Mouse (Mus musculus) Patski (cell line): ENCODE results near the gene Pdia6. TPM values are rescaled to one million over a fixed set of nuclear protein-coding genes. Genes with fewer than 3 reads are reported as not detected.

Experiments used
- ATAC-seq: fragments of 100-300 bp; one replicate; pipeline ENCODE4 v1.8.0; 2021
- CTCF ChIA-PET: fragments of 350-600 bp; sonication (Branson Sonifier 250); formaldehyde crosslinking; loops from one replicate; lab custom pipeline; 2022; ENCODE audit warnings: inconsistent platforms; lab: Charles Lee
- POLR2A ChIA-PET: fragments of 350-600 bp; sonication (Branson Sonifier 250); formaldehyde crosslinking; loops from one replicate; lab custom pipeline; 2022; ENCODE audit warnings: antibody characterized with exemption, inconsistent platforms; lab: Charles Lee
- DNase-seq: peaks from one replicate; pipeline ENCODE4 v3.0.0-alpha.2; 2011; ENCODE audit warnings: low read depth, low spot score
- H3K27me3 ChIP-seq: fragments of 371-371 bp; one replicate; pipeline ENCODE4 v1.5.1; 2021
- CTCF ChIP-seq: fragments of 100-300 bp; IDR thresholded peaks from one replicate; pipeline ENCODE4 v1.5.1; 2021
- in situ Hi-C: fragments of 300-500 bp; cut with MboI; formaldehyde crosslinking; loops from 3 replicates; pipeline ENCODE4 v1.11.1; 2018; ENCODE audit warnings: low pct_unique_long_range_greater_than_20kb, mixed read lengths
- polyA plus RNA-seq: library from polyadenylated mRNA; unstranded; gene quantifications from one replicate; pipeline ENCODE4 v1.2.3, GENCODE M21; 2021

The Pdia6 gene
- polyA plus RNA-seq = 402 TPM

DNA sequence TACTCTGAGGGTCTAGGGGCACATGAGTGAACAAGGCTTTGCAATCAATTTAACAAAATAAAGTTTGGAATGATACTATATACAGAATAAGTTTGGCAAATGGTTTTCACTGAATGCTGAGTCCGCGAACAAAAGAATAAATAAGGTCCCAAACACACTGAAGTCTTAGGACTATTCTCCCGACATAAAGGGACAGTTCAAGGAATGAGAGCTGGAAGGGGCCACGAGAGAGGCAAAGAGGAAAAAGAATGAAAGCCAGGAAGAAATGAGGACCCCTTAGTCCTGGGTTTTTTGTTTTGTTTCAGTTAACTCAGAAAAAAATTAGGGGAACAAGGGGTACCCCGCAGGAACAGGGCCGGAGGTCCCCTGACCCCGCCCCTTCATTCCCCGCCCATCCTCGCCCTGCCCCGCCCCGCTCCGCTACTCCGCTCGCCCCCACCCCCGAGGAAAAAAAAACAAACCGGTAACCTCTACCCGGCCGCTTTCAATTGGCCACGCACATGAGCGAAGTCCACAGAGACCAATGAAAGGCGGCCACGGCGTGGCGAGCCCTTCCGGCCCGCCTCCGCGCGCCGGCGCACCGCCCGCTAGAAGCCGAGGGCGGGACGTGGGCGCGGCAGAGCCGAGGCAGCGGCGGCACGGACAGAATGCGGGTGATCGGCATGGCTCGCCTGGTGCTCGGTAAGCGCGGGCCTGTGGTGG lies at the start of gene Pdia6:
Gene Pdia6 (plus strand): TSS at position 575 of the 702 bp plus-strand sequence.
- no peak for TF ChIP-seq CTCF
- ChIA-PET CTCF (interaction anchor here (1.6 kb wide), 1 partner anchor 9 kb away, joined by 5 read pairs; no protein-coding TSS in a partner anchor), POLR2A (no interaction called here)
- ATAC-seq = peak; percentile 97
- DNase-seq = peak; percentile 71
- no peaks in the 10 kb centered on the region for H3K27me3 ChIP-seq
- in situ Hi-C loops = no loop called here

DNA sequence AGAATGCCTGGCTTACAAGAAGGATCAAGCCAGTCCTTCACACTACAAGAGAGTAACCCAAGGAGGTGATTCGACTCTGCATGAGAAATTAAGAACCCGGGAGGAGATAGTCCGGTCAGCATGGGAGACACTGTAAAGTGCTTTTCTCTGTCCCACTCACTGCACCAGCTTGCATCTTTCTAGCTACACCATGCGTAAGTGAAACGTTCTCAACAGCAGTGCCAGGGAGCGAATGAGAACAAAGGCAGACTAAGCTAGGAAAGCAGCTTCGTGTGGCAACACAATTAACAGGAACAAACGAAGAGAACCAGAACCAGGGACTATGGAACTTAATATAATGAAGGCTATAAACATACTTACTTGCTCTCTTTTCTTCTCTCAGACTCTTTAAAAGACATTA lies 48.0 kb upstream of the Pdia6 start:
- DNase-seq (no peak), ATAC-seq (no peak)
- TF ChIP-seq CTCF = no peak
- in situ Hi-C loops = no loop called here
- CTCF ChIA-PET = no interaction called here
- no peaks in the 10 kb centered on the region for H3K27me3 ChIP-seq
- POLR2A ChIA-PET = no interaction called here

- CTCF ChIA-PET = no interaction called here
- no peaks in the 10 kb centered on the region for H3K27me3 ChIP-seq
- ATAC-seq = no peak
- POLR2A ChIA-PET = no interaction called here
- TF ChIP-seq CTCF = no peak
- in situ Hi-C loops = no loop called here
- no peak for DNase-seq
Observed at GRCm38 (mm10) chr12:17219107-17219506, 47.2 kb upstream of the Pdia6 start.

- ChIA-PET CTCF (no interaction called here), POLR2A (no interaction called here)
- in situ Hi-C loops = no loop called here
- no peaks in the 10 kb centered on the region for H3K27me3 ChIP-seq
- DNase-seq (peak; percentile 89), ATAC-seq (peak; percentile 99)
- TF ChIP-seq CTCF = no peak
Observed at GRCm38 (mm10) chr12:17220631-17221030, 45.7 kb upstream of the Pdia6 start.

DNA sequence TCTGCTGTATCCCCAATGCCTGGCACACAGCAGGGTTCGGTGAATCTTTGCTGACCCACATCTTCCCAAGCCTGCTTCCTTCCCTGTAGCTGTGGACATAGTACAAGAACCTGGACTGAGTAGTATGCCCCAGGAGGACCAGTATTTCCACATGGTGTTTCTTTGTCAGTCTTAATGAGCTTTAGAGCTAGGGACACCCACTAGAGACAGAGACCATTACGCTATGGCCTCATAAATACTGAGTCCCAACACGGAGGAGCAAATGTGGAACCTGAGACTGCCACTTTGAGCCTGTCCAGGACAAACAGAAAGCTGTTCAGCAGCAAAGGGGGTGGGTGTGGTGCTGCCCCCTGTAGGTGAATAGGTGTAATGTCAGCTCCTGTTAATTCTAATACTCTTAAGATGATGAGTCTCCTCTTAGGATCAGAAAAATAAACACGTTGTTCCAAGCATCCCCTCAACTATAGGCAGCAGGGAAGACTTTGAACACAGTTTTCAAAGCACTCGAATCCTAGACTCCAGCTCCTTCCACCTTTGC lies 44.4 kb upstream of the Pdia6 start:
- ChIA-PET CTCF (interaction anchor here (0.9 to 1.1 kb wide), 4 partner anchors 45 to 414 kb away, joined by 3 to 4 read pairs (median 3); partner anchors contain the start of genes 2410004P03Rik and Kcnf1), POLR2A (interaction anchor here (0.6 kb wide), 1 partner anchor 27 kb away, joined by 3 read pairs; no protein-coding TSS in a partner anchor)
- no peaks in the 10 kb centered on the region for H3K27me3 ChIP-seq
- in situ Hi-C loops = no loop called here
- TF ChIP-seq CTCF = peak; percentile 61
- no peak for ATAC-seq
- DNase-seq = no peak

- POLR2A ChIA-PET = no interaction called here
- no peak for DNase-seq
- in situ Hi-C loops = no loop called here
- CTCF ChIA-PET = interaction anchor here (2.2 kb wide), 1 partner anchor 46 kb away, joined by 5 read pairs; the partner anchor contains the start of gene Kcnf1
- H3K27me3 ChIP-seq = no peaks in the 10 kb centered on the region
- no peak for TF ChIP-seq CTCF
- ATAC-seq = no peak
Observed at GRCm38 (mm10) chr12:17223050-17223449, 43.3 kb upstream of the Pdia6 start.

GRCm38 (mm10) chr12:17225012-17225411 lies 41.3 kb upstream of the Pdia6 start:
- ChIA-PET POLR2A (no interaction called here), CTCF (interaction anchor here (1.2 to 2.2 kb wide), 2 partner anchors 27 to 48 kb away, joined by 3 to 5 read pairs; partner anchors contain the start of gene Kcnf1)
- H3K27me3 ChIP-seq = no peaks in the 10 kb centered on the region
- in situ Hi-C loops = no loop called here
- no peak for TF ChIP-seq CTCF
- no peak for DNase-seq
- no peak for ATAC-seq

GRCm38 (mm10) chr12:17227903-17228302 lies 38.4 kb upstream of the Pdia6 start:
- H3K27me3 ChIP-seq = no peaks in the 10 kb centered on the region
- DNase-seq (no peak), ATAC-seq (no peak)
- in situ Hi-C loops = no loop called here
- no peak for TF ChIP-seq CTCF
- POLR2A ChIA-PET = no interaction called here
- CTCF ChIA-PET = no interaction called here

DNA sequence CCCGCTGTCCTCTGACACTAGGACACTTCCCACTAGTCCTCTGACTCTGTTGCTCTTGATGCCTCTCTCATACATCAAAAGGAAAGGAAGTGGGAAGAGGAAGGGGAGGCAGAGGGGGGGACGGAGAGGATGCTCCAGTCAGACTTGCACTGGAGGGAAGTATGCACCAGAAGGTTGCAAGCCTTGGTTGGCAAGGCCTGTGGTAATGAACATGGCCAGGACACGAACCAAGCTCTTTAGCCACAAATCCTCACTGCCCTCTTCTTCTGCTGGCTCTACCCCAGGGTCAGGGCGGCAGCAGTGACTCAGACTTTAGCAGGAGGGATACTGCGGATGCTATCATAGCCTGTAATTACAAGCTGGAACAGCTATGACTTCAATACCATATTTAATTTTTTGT lies 35.8 kb upstream of the Pdia6 start:
- no peak for DNase-seq

DNA sequence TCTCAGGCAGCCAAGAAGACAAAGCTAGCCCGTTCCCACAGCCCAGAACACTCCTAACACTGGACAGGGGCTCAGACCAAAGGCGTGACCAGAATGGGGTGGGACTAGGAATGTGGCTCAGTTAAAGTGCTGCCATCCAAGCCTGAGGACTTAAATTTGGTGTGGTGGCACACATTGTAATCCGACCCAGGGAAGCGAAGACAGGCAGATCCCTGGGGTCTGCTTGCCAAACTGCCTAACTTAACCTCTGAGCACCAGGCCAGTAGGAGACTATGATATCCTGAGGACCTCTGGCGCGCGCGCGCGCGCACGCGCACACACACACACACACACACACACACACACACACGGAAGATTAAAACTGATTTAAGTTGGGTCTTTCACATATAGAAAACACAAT lies 34.8 kb upstream of the Pdia6 start:
- CTCF ChIA-PET = no interaction called here
- DNase-seq = no peak
- no peaks in the 10 kb centered on the region for H3K27me3 ChIP-seq
- no peak for ATAC-seq
- POLR2A ChIA-PET = no interaction called here
- in situ Hi-C loops = no loop called here
- TF ChIP-seq CTCF = no peak

More for the DNA sequence above, 35.8 kb upstream of the Pdia6 start:
- POLR2A ChIA-PET = no interaction called here
- in situ Hi-C loops = no loop called here
- CTCF ChIA-PET = no interaction called here
- H3K27me3 ChIP-seq = no peaks in the 10 kb centered on the region
- no peak for ATAC-seq
- no peak for TF ChIP-seq CTCF

GRCm38 (mm10) chr12:17235535-17236313 lies 30.6 kb upstream of the Pdia6 start:
- POLR2A ChIA-PET = no interaction called here
- ATAC-seq (no peak), DNase-seq (no peak)
- CTCF ChIA-PET = no interaction called here
- TF ChIP-seq CTCF = no peak
- in situ Hi-C loops = loop anchor here (5.0 kb wide), 1 partner anchor 203 kb away; no protein-coding TSS in a partner anchor
- no peaks in the 10 kb centered on the region for H3K27me3 ChIP-seq
